In genomic region chr6:89084437-89084836, GRCm38 (mm10) we compare ENCODE assay signal across 15 mouse cellular contexts.
DNase-seq lines count a peak whose midpoint lies in the region; ATAC-seq and TF ChIP-seq lines count a peak whose summit lies in the region.
"Had no signal": no experiment of that assay in that cellular context is flagged by ENCODE, and none has a peak within 500 bp of the region (broad histone marks: within the 10 kb centered on the region; RNA-seq: fewer than 3 reads in every experiment).

No protein-coding gene starts in this region.

- DNase-seq in kidney, adult 2 months: no peak
- DNase-seq in lung, postnatal 36 days: peak; percentile 6
- DNase-seq in lung, postnatal 0 days (ENCODE audit: low spot score): no peak
- peak; percentile 10 for DNase-seq in naive thymus-derived CD4-positive, alpha-beta T cell, adult 2 months (ENCODE audit: low read depth)
- no peak for DNase-seq in embryo, embryonic 10 days (ENCODE audit: low spot score)
- no peak for DNase-seq in right cerebral cortex, postnatal 25 days
- DNase-seq: cerebellum, adult 2 months; embryo, embryonic 11 days had no signal

- H3K27me3 ChIP-seq in kidney, adult 2 months (replicated peaks; ENCODE audit: control insufficient read depth, insufficient read depth, low read length): no peaks in the 10 kb centered on the region
- no peaks in the 10 kb centered on the region for H3K27me3 ChIP-seq in kidney, embryonic 15.5 days
- H3K27me3 ChIP-seq in lung, postnatal 0 days (replicated peaks; ENCODE audit: insufficient read depth, low read length): no peaks in the 10 kb centered on the region
- no peaks in the 10 kb centered on the region for H3K27me3 ChIP-seq in E14TG2a.4 (ENCODE audit: insufficient read depth, low read length)
- H3K27me3 ChIP-seq: forebrain, embryonic 15.5 days; limb, embryonic 15.5 days; midbrain, embryonic 12.5 days had no signal

- TF ChIP-seq POLR2A in kidney, adult 2 months (IDR thresholded peaks at IDR 0.05; ENCODE audit: low read depth, low read length): no peak

- WGBS in kidney, adult 2 months: over 99% methylated on average over 3 of the region's 3 CpGs
- 96% methylated on average over 3 of the region's 3 CpGs for WGBS in kidney, embryonic 15.5 days
- WGBS in lung, postnatal 0 days: 95% methylated on average over 3 of the region's 3 CpGs

- no peak overlapping the region for H3K4me3 ChIP-seq in kidney, adult 2 months (ENCODE audit: insufficient read depth, low read depth, low read length)
- no peak overlapping the region for H3K4me3 ChIP-seq in kidney, embryonic 15.5 days (replicated peaks)
- H3K4me3 ChIP-seq in lung, postnatal 0 days (ENCODE audit: low read depth, low read length): no peak overlapping the region
- no peak overlapping the region for H3K4me3 ChIP-seq in E14TG2a.4 (replicated peaks; ENCODE audit: low read length)
- H3K4me3 ChIP-seq: forebrain, embryonic 15.5 days; limb, embryonic 15.5 days; midbrain, embryonic 12.5 days had no signal

- H3K27ac ChIP-seq in kidney, adult 2 months (ENCODE audit: insufficient read depth, low read depth, low read length): no peak overlapping the region
- no peak overlapping the region for H3K27ac ChIP-seq in kidney, embryonic 15.5 days
- H3K27ac ChIP-seq in lung, postnatal 0 days (ENCODE audit: low read length): no peak overlapping the region
- H3K27ac ChIP-seq: forebrain, embryonic 15.5 days; limb, embryonic 15.5 days; midbrain, embryonic 12.5 days had no signal

- TF ChIP-seq EP300 in lung, postnatal 0 days (IDR thresholded peaks at IDR 0.05): no peak

- H3K36me3 ChIP-seq in kidney, adult 2 months (ENCODE audit: control insufficient read depth, insufficient read depth, low read length): no peaks in the 10 kb centered on the region
- H3K36me3 ChIP-seq in kidney, embryonic 15.5 days: no peaks in the 10 kb centered on the region
- H3K36me3 ChIP-seq in lung, postnatal 0 days (ENCODE audit: insufficient read depth, low read length): no peaks in the 10 kb centered on the region
- H3K36me3 ChIP-seq in E14TG2a.4 (ENCODE audit: insufficient read depth, low read length): no peaks in the 10 kb centered on the region
- H3K36me3 ChIP-seq: forebrain, embryonic 15.5 days; limb, embryonic 15.5 days; midbrain, embryonic 12.5 days had no signal

- H3K9me3 ChIP-seq in kidney, embryonic 15.5 days (replicated peaks): no peaks in the 10 kb centered on the region; the same call in 1 of the 2 replicates
- no peaks in the 10 kb centered on the region for H3K9me3 ChIP-seq in lung, postnatal 0 days (ENCODE audit: low read length)
- H3K9me3 ChIP-seq in E14TG2a.4 (ENCODE audit: low read length): no peaks in the 10 kb centered on the region
- H3K9me3 ChIP-seq: forebrain, embryonic 15.5 days; limb, embryonic 15.5 days; midbrain, embryonic 12.5 days had no signal

- 0 out of 2 replicates have a peak, but pooled peaks have one; percentile 4 for TF ChIP-seq CTCF in kidney, adult 2 months (conservative IDR thresholded peaks at IDR 0.05; ENCODE audit: insufficient read depth, insufficient read length, low read depth, low read length)
- TF ChIP-seq CTCF in lung, postnatal 0 days (IDR thresholded peaks at IDR 0.05): no peak
- peak; percentile 47 for TF ChIP-seq CTCF in E14TG2a.4 (conservative IDR thresholded peaks at IDR 0.05; ENCODE audit: low read length)

- no peak for ATAC-seq in kidney, embryonic 15.5 days (replicated peaks; ENCODE audit: low FRiP score)
- ATAC-seq in lung, postnatal 0 days: no peak
- ATAC-seq: activated CD4-positive, CD25-positive, alpha-beta regulatory T cell, adult 4 months; forebrain, embryonic 15.5 days; inflammation-experienced regulatory T-cells, adult 6 months had no signal

- H3K9ac ChIP-seq in kidney, embryonic 15.5 days: no peak overlapping the region
- no peak overlapping the region for H3K9ac ChIP-seq in lung, postnatal 0 days (replicated peaks; ENCODE audit: low read depth)
- H3K9ac ChIP-seq: forebrain, embryonic 15.5 days; limb, embryonic 15.5 days; midbrain, embryonic 12.5 days had no signal

- no peak overlapping the region for H3K4me2 ChIP-seq in kidney, embryonic 15.5 days
- H3K4me2 ChIP-seq in lung, postnatal 0 days (replicated peaks; ENCODE audit: low read depth, low read length): no peak overlapping the region
- H3K4me2 ChIP-seq: forebrain, embryonic 15.5 days; limb, embryonic 15.5 days; midbrain, embryonic 12.5 days had no signal

- H3K4me1 ChIP-seq in kidney, adult 2 months (ENCODE audit: control insufficient read depth, insufficient read depth, low read length): no peaks in the 10 kb centered on the region
- no peaks in the 10 kb centered on the region for H3K4me1 ChIP-seq in kidney, embryonic 15.5 days
- H3K4me1 ChIP-seq in lung, postnatal 0 days (ENCODE audit: insufficient read depth, low read depth, low read length): no peaks in the 10 kb centered on the region
- peaks cover 23% of the 10 kb centered on the region for H3K4me1 ChIP-seq in E14TG2a.4 (replicated peaks; ENCODE audit: low read depth, low read length)
- H3K4me1 ChIP-seq: forebrain, embryonic 15.5 days; limb, embryonic 15.5 days; midbrain, embryonic 12.5 days had no signal

Comparison
In these comparisons a context has a peak if more than half of its experiments do, and no peak if none do; other contexts are left out.
1. DNase-seq: peak in lung, postnatal 36 days (single experiment) and naive thymus-derived CD4-positive, alpha-beta T cell, adult 2 months (single experiment); none in kidney, adult 2 months (single experiment), lung, postnatal 0 days (single experiment), embryo, embryonic 10 days (single experiment) and right cerebral cortex, postnatal 25 days (single experiment).